Mouse (Mus musculus) intestine, embryonic 15.5 days (tissue): ENCODE results near the gene Lmln. TPM values are rescaled to one million over a fixed set of nuclear protein-coding genes. Genes with fewer than 3 reads are reported as not detected.

Source experiments
- ATAC-seq: fragments of 200-750 bp; cut with Nextera tagmentation; 2 replicates; pipeline ENCODE4 v1.8.0; 2017; ENCODE audit warnings: moderate TSS enrichment, moderate library complexity
- H3K27ac ChIP-seq: fragments of 300-500 bp; sonication (generic); 2 replicates; pipeline ENCODE4 v1.5.1; 2015; ENCODE audit warnings: mild to moderate bottlenecking, inconsistent platforms
- H3K27me3 ChIP-seq: fragments of 300-500 bp; sonication (generic); replicated peaks from 2 replicates; pipeline ENCODE4 v1.6.1; 2015; ENCODE audit warnings: inconsistent platforms
- H3K36me3 ChIP-seq: fragments of 300-500 bp; sonication (generic); 2 replicates; pipeline ENCODE4 v1.6.1; 2015; ENCODE audit warnings: inconsistent platforms
- H3K4me1 ChIP-seq: fragments of 300-500 bp; sonication (generic); replicated peaks from 2 replicates; pipeline ENCODE4 v1.6.1; 2015; ENCODE audit warnings: inconsistent platforms
- H3K4me2 ChIP-seq: fragments of 300-500 bp; sonication (generic); replicated peaks from 2 replicates; pipeline ENCODE4 v1.6.1; 2015; ENCODE audit warnings: mild to moderate bottlenecking, inconsistent platforms
- H3K4me3 ChIP-seq: fragments of 300-500 bp; sonication (generic); replicated peaks from 2 replicates; pipeline ENCODE4 v1.5.1; 2015; ENCODE audit warnings: inconsistent platforms
- H3K9ac ChIP-seq: fragments of 300-500 bp; sonication (generic); 2 replicates; pipeline ENCODE4 v1.6.1; 2015; ENCODE audit warnings: inconsistent platforms
- H3K9me3 ChIP-seq: fragments of 300-500 bp; sonication (generic); 2 replicates; pipeline ENCODE4 v1.6.1; 2016; ENCODE audit warnings: inconsistent platforms
- WGBS: fragments of 180-500 bp; shearing (Covaris S2); methylation state at CpG from one replicate; pipeline ENCODE4 v1.1.7; 2015; 5-methylcytosine and 5-hydroxymethylcytosine counted together
- polyA plus RNA-seq: library from polyadenylated mRNA; unstranded; fragments of >200 nt; fragmentation: Nextera tagmentation; extraction: Ambion mirVana; gene quantifications from 2 replicates; pipeline ENCODE4 v1.2.1, GENCODE M21; 2015

Gene Lmln
- polyA plus RNA-seq, 1 experiment from 2014 or later = 3.4 TPM

GRCm38 (mm10) chr16:33059471-33059870, 2.9 kb upstream of the Lmln start:
- H3K4me1 ChIP-seq = peaks cover 25% of the 10 kb centered on the region
- H3K36me3 ChIP-seq = peaks cover 20% of the 10 kb centered on the region
- H3K9me3 ChIP-seq = no peaks in the 10 kb centered on the region
- H3K9ac ChIP-seq = no peak overlapping the region
- H3K27me3 ChIP-seq = no peaks in the 10 kb centered on the region
- no peak overlapping the region for H3K4me2 ChIP-seq
- 80% methylated on average over 1 of the region's 1 CpGs for WGBS
- no peak overlapping the region for H3K4me3 ChIP-seq
- H3K27ac ChIP-seq = no peak overlapping the region
- ATAC-seq = no peak

GRCm38 (mm10) chr16:33060926-33061325, 1.4 kb upstream of the Lmln start:
- Histone ChIP-seq H3K4me1 (peaks cover 25% of the 10 kb centered on the region), H3K4me3 (no peak overlapping the region), H3K36me3 (peaks cover 20% of the 10 kb centered on the region), H3K4me2 (no peak overlapping the region), H3K27me3 (no peaks in the 10 kb centered on the region), H3K9me3 (no peaks in the 10 kb centered on the region), H3K9ac (no peak overlapping the region), H3K27ac (no peak overlapping the region)
- 77% methylated on average over 2 of the region's 2 CpGs for WGBS
- ATAC-seq = no peak

GRCm38 (mm10) chr16:33061400-33061799, 921 bp upstream of the Lmln start:
- Histone ChIP-seq H3K9ac (no peak overlapping the region), H3K36me3 (peaks cover 20% of the 10 kb centered on the region), H3K4me2 (peak overlapping the region; percentile 85), H3K27ac (peak overlapping the region; percentile 78; the same call in 1 of the 2 replicates), H3K4me1 (peaks cover 25% of the 10 kb centered on the region), H3K9me3 (no peaks in the 10 kb centered on the region), H3K4me3 (no peak overlapping the region), H3K27me3 (no peaks in the 10 kb centered on the region)
- ATAC-seq = no peak
- WGBS = 44% methylated on average over 11 of the region's 11 CpGs

GRCm38 (mm10) chr16:33062682-33063131, 386 bp downstream of the Lmln start:
- ATAC-seq = peak; percentile 81
- 0% methylated on average over 33 of the region's 35 CpGs for WGBS
- H3K4me1 ChIP-seq = peaks cover 25% of the 10 kb centered on the region

GRCm38 (mm10) chr16:33063267-33063666, 946 bp downstream of the Lmln start:
- 25% methylated on average over 7 of the region's 7 CpGs for WGBS
- H3K4me3 ChIP-seq = peak overlapping the region; percentile 79
- H3K9ac ChIP-seq = peak overlapping the region; percentile 66
- H3K36me3 ChIP-seq = peaks cover 18% of the 10 kb centered on the region
- no peaks in the 10 kb centered on the region for H3K9me3 ChIP-seq
- H3K27me3 ChIP-seq = no peaks in the 10 kb centered on the region
- H3K4me2 ChIP-seq = peak overlapping the region; percentile 85
- peaks cover 20% of the 10 kb centered on the region; the same call in 1 of the 2 replicates for H3K4me1 ChIP-seq
- peak overlapping the region; percentile 78; the same call in 1 of the 2 replicates for H3K27ac ChIP-seq
- no peak for ATAC-seq

More at GRCm38 (mm10) chr16:33062682-33063131, 386 bp downstream of the Lmln start:
- H3K9me3 ChIP-seq = no peaks in the 10 kb centered on the region
- peaks cover 20% of the 10 kb centered on the region for H3K36me3 ChIP-seq
- H3K9ac ChIP-seq = peak overlapping the region; percentile 66
- H3K27ac ChIP-seq = peak overlapping the region; percentile 78
- peak overlapping the region; percentile 85 for H3K4me2 ChIP-seq
- H3K4me3 ChIP-seq = peak overlapping the region; percentile 79
- H3K27me3 ChIP-seq = no peaks in the 10 kb centered on the region

- Histone ChIP-seq H3K9ac (no peak overlapping the region), H3K27ac (no peak overlapping the region), H3K9me3 (no peaks in the 10 kb centered on the region), H3K4me3 (no peak overlapping the region), H3K36me3 (peaks cover 7% of the 10 kb centered on the region), H3K4me2 (no peak overlapping the region), H3K4me1 (0 out of 2 replicates have a peak, but pooled peaks cover 14% of the 10 kb centered on the region), H3K27me3 (no peaks in the 10 kb centered on the region)
- ATAC-seq = no peak
- 82% methylated on average over 9 of the region's 9 CpGs for WGBS
These were observed 2.3 kb downstream of the Lmln start for GRCm38 (mm10) chr16:33064636-33065035.

- Histone ChIP-seq H3K4me1 (no peaks in the 10 kb centered on the region), H3K27ac (no peak overlapping the region), H3K4me3 (no peak overlapping the region), H3K4me2 (no peak overlapping the region), H3K9ac (no peak overlapping the region), H3K27me3 (no peaks in the 10 kb centered on the region), H3K36me3 (no peaks in the 10 kb centered on the region), H3K9me3 (no peaks in the 10 kb centered on the region)
- ATAC-seq = no peak
These were observed 8.6 kb downstream of the Lmln start for GRCm38 (mm10) chr16:33070928-33071327.

- Histone ChIP-seq H3K9me3 (no peaks in the 10 kb centered on the region), H3K4me1 (no peaks in the 10 kb centered on the region), H3K4me2 (no peak overlapping the region), H3K27ac (no peak overlapping the region), H3K4me3 (no peak overlapping the region), H3K9ac (no peak overlapping the region), H3K36me3 (no peaks in the 10 kb centered on the region), H3K27me3 (no peaks in the 10 kb centered on the region)
- WGBS = 79% methylated on average over 6 of the region's 6 CpGs
- no peak for ATAC-seq
These were observed 10.7 kb downstream of the Lmln start for GRCm38 (mm10) chr16:33072871-33073557.

- no peak overlapping the region for H3K27ac ChIP-seq
- no peaks in the 10 kb centered on the region for H3K36me3 ChIP-seq
- H3K27me3 ChIP-seq = no peaks in the 10 kb centered on the region
- no peak overlapping the region for H3K9ac ChIP-seq
- WGBS = 70% methylated on average over 5 of the region's 5 CpGs
- no peaks in the 10 kb centered on the region for H3K9me3 ChIP-seq
- no peaks in the 10 kb centered on the region for H3K4me1 ChIP-seq
- no peak overlapping the region for H3K4me2 ChIP-seq
- no peak overlapping the region for H3K4me3 ChIP-seq
- ATAC-seq = no peak
These were observed 12.6 kb downstream of the Lmln start for GRCm38 (mm10) chr16:33074967-33075366.

- Histone ChIP-seq H3K36me3 (no peaks in the 10 kb centered on the region), H3K9me3 (no peaks in the 10 kb centered on the region), H3K27ac (no peak overlapping the region), H3K4me1 (no peaks in the 10 kb centered on the region), H3K9ac (no peak overlapping the region), H3K27me3 (no peaks in the 10 kb centered on the region), H3K4me2 (no peak overlapping the region), H3K4me3 (no peak overlapping the region)
- ATAC-seq = no peak
- 56% methylated on average over 6 of the region's 6 CpGs for WGBS
These were observed 13.8 kb downstream of the Lmln start for GRCm38 (mm10) chr16:33076078-33076477.

GRCm38 (mm10) chr16:33077069-33077627, 14.8 kb downstream of the Lmln start:
- H3K27me3 ChIP-seq = no peaks in the 10 kb centered on the region
- no peaks in the 10 kb centered on the region for H3K4me1 ChIP-seq
- H3K4me3 ChIP-seq = no peak overlapping the region
- no peak overlapping the region for H3K4me2 ChIP-seq
- H3K27ac ChIP-seq = no peak overlapping the region
- WGBS = 89% methylated on average over 5 of the region's 5 CpGs
- no peak for ATAC-seq
- H3K36me3 ChIP-seq = no peaks in the 10 kb centered on the region
- no peak overlapping the region for H3K9ac ChIP-seq
- no peaks in the 10 kb centered on the region for H3K9me3 ChIP-seq

GRCm38 (mm10) chr16:33080063-33080462, 17.7 kb downstream of the Lmln start:
- H3K27ac ChIP-seq = no peak overlapping the region
- H3K4me2 ChIP-seq = no peak overlapping the region
- no peak for ATAC-seq
- no peaks in the 10 kb centered on the region for H3K36me3 ChIP-seq
- WGBS = 86% methylated on average over 7 of the region's 7 CpGs
- no peaks in the 10 kb centered on the region for H3K4me1 ChIP-seq
- H3K27me3 ChIP-seq = no peaks in the 10 kb centered on the region
- no peaks in the 10 kb centered on the region for H3K9me3 ChIP-seq
- no peak overlapping the region for H3K4me3 ChIP-seq
- H3K9ac ChIP-seq = no peak overlapping the region

- Histone ChIP-seq H3K4me1 (no peaks in the 10 kb centered on the region), H3K4me3 (no peak overlapping the region), H3K9me3 (no peaks in the 10 kb centered on the region), H3K9ac (no peak overlapping the region), H3K27ac (no peak overlapping the region), H3K27me3 (no peaks in the 10 kb centered on the region), H3K4me2 (no peak overlapping the region), H3K36me3 (no peaks in the 10 kb centered on the region)
- ATAC-seq = no peak
- 90% methylated on average over 6 of the region's 6 CpGs for WGBS
These were observed 20.6 kb downstream of the Lmln start for GRCm38 (mm10) chr16:33082951-33083350.
